Mouse (Mus musculus) spleen, postnatal 14 days (tissue): Measurements from ENCODE around the gene Rack1.
"Not testable (repeated sequence)": the region's sequence is repeated elsewhere in the genome, so short reads cannot be mapped to it uniquely, and the experiment has no call there.

Experiments used
- DNase-seq, 2 experiments: peaks; one replicate each; pipeline ENCODE4 v3.0.0; 2021 to 2022; ENCODE audit warnings: low spot score in 2 of 2

Rack1 gene

GRCm38 (mm10) chr11:48818346-48818745 is 18.2 kb downstream of the Rack1 start:
- peak; percentile 62 to 80 for DNase-seq

- DNase-seq: no peak
These were observed 19.6 kb downstream of the Rack1 start for GRCm38 (mm10) chr11:48819614-48820307.

- DNase-seq: no peak
These were observed 20.2 kb downstream of the Rack1 start for GRCm38 (mm10) chr11:48820308-48820674.

GRCm38 (mm10) chr11:48821299-48821698 is 21.2 kb downstream of the Rack1 start:
- DNase-seq: not testable (repeated sequence)

GRCm38 (mm10) chr11:48822768-48823512 is 22.8 kb downstream of the Rack1 start:
- DNase-seq: no peak

GRCm38 (mm10) chr11:48823536-48823972 is 23.4 kb downstream of the Rack1 start:
- DNase-seq: peak; percentile 53 to 59

GRCm38 (mm10) chr11:48824311-48824830 is 24.2 kb downstream of the Rack1 start:
- DNase-seq: no peak

- DNase-seq: not testable (repeated sequence)
These were observed 26.0 kb downstream of the Rack1 start, which contains the start of the genes Trim7 and Gm12184 for GRCm38 (mm10) chr11:48825979-48826751. Gene Trim7, plus strand, starts transcription at chr11:48826140. Gene Gm12184, minus strand, starts transcription at chr11:48826655.

- DNase-seq: no peak
These were observed 26.6 kb downstream of the Rack1 start for GRCm38 (mm10) chr11:48826752-48827096.

- no peak for DNase-seq
These were observed 27.8 kb downstream of the Rack1 start for GRCm38 (mm10) chr11:48827926-48828325.

GRCm38 (mm10) chr11:48830279-48830678 is 30.1 kb downstream of the Rack1 start:
- DNase-seq: no peak

- DNase-seq: no peak
These were observed 31.1 kb downstream of the Rack1 start for GRCm38 (mm10) chr11:48831273-48831672.

GRCm38 (mm10) chr11:48833078-48833730 is 33.1 kb downstream of the Rack1 start:
- DNase-seq: no peak

GRCm38 (mm10) chr11:48833731-48834639 is 33.9 kb downstream of the Rack1 start:
- peak; percentile 83 to 88 for DNase-seq

GRCm38 (mm10) chr11:48835923-48836322 is 35.8 kb downstream of the Rack1 start:
- DNase-seq: no peak

- no peak for DNase-seq
These were observed 36.8 kb downstream of the Rack1 start for GRCm38 (mm10) chr11:48836990-48837309.

GRCm38 (mm10) chr11:48837310-48838180 is 37.4 kb downstream of the Rack1 start:
- peak; percentile 42 to 60 for DNase-seq

GRCm38 (mm10) chr11:48838181-48838797 is 38.2 kb downstream of the Rack1 start:
- DNase-seq: no peak
